Mouse (Mus musculus): ENCODE measurements around the gene Nat10. TPM values are rescaled to one million over a fixed set of nuclear protein-coding genes. Genes with fewer than 3 reads are reported as not detected.

The Nat10 gene
- polyA plus RNA-seq, 2 experiments = 9.1 to 21.7 TPM

DNA sequence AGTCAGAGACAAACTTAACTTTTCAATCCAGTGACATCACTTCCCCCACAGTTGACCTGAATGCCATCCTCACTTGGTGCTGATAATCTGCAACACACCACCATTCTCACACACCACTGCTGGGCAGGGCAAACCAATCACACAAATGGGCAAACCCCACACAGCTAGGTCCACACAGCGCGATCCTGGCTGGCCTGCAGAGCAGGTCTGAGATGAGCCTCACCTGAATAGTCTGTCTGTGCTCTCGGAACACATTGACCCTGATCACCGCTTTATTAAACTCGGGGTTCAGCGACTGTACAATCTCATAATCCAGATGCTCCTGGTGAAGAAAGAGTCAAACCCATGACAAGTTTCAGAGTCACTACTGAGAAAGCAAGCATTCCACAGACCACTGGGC lies 18.2 kb downstream of the Nat10 start:
- H3K9ac ChIP-seq (replicated peaks) = no peak overlapping the region
- H3K36me3 ChIP-seq (replicated peaks; ENCODE audit: control insufficient read depth, insufficient read depth, low read depth) = peaks cover 25% of the 10 kb centered on the region
- no peaks in the 10 kb centered on the region for H3K4me1 ChIP-seq (replicated peaks; ENCODE audit: control insufficient read depth in 2 of 2, insufficient read depth in 2 of 2, low read length in 1 of 2)
- TF ChIP-seq EP300 (IDR thresholded peaks at IDR 0.05; ENCODE audit: low read depth) (no peak), CTCF (IDR thresholded peaks at IDR 0.05; ENCODE audit: low read depth) (no peak)
- H3K4me3 ChIP-seq (ENCODE audit: insufficient read depth in 1 of 2, low read depth in 2 of 2, low read length in 2 of 2) = no peak overlapping the region
- no peak for DNase-seq (ENCODE audit: low read depth in 3 of 3, low spot score in 3 of 3)
- H3K9me3 ChIP-seq (ENCODE audit: control insufficient read depth, low read length) = no peaks in the 10 kb centered on the region
- ATAC-seq (ENCODE audit: insufficient read depth) = no peak
- H3K27me3 ChIP-seq (ENCODE audit: control insufficient read depth, insufficient read depth, low read length) = no peaks in the 10 kb centered on the region
- H3K27ac ChIP-seq = no peak overlapping the region
- no peak overlapping the region for H3K4me2 ChIP-seq (ENCODE audit: low read depth)
- WGBS (ENCODE audit: insufficient replicate concordance) = 88% methylated on average over 6 of the region's 6 CpGs

DNA sequence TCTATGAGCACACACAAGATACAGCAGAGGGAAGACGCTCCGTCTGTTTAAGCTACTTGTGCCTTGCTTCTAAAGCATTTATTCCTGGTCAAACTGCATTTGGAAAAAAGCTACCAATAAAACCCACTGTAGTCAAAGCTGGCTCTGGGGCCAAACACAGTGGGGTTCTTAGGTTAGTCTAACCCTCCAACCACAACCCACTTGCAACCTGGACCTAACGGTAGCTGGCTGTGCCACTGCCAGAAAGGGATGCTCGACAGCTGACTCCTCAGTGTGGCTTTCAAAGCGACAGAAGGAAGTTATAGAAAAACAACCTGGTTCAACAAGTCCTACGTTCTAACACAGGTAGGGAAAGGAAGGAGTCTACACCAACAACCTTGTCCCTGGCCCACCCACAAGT lies 29.6 kb downstream of the Nat10 start:
- Histone ChIP-seq H3K27ac (no peak overlapping the region), H3K4me3 (ENCODE audit: insufficient read depth in 1 of 2, low read depth in 2 of 2, low read length in 2 of 2) (no peak overlapping the region)
- 70% methylated on average over 6 of the region's 6 CpGs for WGBS (ENCODE audit: insufficient replicate concordance)

DNA sequence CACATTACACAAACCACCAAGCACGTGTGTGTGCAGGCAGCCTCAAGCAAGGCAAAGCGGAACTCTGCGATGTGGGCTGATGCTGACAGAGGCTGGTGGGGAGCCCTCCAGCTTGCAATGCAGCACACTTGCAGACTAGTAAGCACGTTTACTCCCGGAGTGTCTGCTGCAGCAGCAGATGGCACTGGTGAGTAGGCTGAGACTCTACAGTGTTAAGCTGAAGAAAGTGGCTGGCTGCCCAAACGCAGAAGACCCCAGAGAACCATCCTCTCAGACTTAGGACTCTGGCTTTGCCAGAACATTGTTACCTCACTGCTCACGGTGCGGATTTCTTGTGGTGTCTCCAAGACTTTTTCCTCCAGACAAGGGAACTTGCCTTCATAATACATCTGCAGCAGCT lies 30.1 kb downstream of the Nat10 start:
- Histone ChIP-seq H3K27ac (no peak overlapping the region), H3K4me3 (ENCODE audit: insufficient read depth in 1 of 2, low read depth in 2 of 2, low read length in 2 of 2) (no peak overlapping the region), H3K4me2 (ENCODE audit: low read depth) (no peak overlapping the region), H3K9ac (replicated peaks) (no peak overlapping the region), H3K36me3 (replicated peaks; ENCODE audit: control insufficient read depth, insufficient read depth, low read depth) (peaks cover 14% of the 10 kb centered on the region), H3K27me3 (ENCODE audit: control insufficient read depth, insufficient read depth, low read length) (no peaks in the 10 kb centered on the region), H3K4me1 (replicated peaks; ENCODE audit: control insufficient read depth in 2 of 2, insufficient read depth in 2 of 2, low read length in 1 of 2) (no peaks in the 10 kb centered on the region), H3K9me3 (ENCODE audit: control insufficient read depth, low read length) (no peaks in the 10 kb centered on the region)
- TF ChIP-seq EP300 (IDR thresholded peaks at IDR 0.05; ENCODE audit: low read depth) = no peak
- no peak for TF ChIP-seq CTCF (IDR thresholded peaks at IDR 0.05; ENCODE audit: low read depth)
- ATAC-seq (ENCODE audit: insufficient read depth) (no peak), DNase-seq (ENCODE audit: low read depth in 3 of 3, low spot score in 3 of 3) (no peak)
- 85% methylated on average over 8 of the region's 8 CpGs for WGBS (ENCODE audit: insufficient replicate concordance)

More for the DNA sequence above, 29.6 kb downstream of the Nat10 start:
- ATAC-seq (ENCODE audit: insufficient read depth) = no peak
- Histone ChIP-seq H3K9ac (replicated peaks) (no peak overlapping the region), H3K27me3 (ENCODE audit: control insufficient read depth, insufficient read depth, low read length) (no peaks in the 10 kb centered on the region), H3K36me3 (replicated peaks; ENCODE audit: control insufficient read depth, insufficient read depth, low read depth) (peaks cover 14% of the 10 kb centered on the region), H3K4me1 (replicated peaks; ENCODE audit: control insufficient read depth in 2 of 2, insufficient read depth in 2 of 2, low read length in 1 of 2) (no peaks in the 10 kb centered on the region), H3K4me2 (ENCODE audit: low read depth) (no peak overlapping the region), H3K9me3 (ENCODE audit: control insufficient read depth, low read length) (no peaks in the 10 kb centered on the region)
- DNase-seq (ENCODE audit: low read depth in 3 of 3, low spot score in 3 of 3) = no peak
- TF ChIP-seq CTCF (IDR thresholded peaks at IDR 0.05; ENCODE audit: low read depth) (no peak), EP300 (IDR thresholded peaks at IDR 0.05; ENCODE audit: low read depth) (no peak)

DNA sequence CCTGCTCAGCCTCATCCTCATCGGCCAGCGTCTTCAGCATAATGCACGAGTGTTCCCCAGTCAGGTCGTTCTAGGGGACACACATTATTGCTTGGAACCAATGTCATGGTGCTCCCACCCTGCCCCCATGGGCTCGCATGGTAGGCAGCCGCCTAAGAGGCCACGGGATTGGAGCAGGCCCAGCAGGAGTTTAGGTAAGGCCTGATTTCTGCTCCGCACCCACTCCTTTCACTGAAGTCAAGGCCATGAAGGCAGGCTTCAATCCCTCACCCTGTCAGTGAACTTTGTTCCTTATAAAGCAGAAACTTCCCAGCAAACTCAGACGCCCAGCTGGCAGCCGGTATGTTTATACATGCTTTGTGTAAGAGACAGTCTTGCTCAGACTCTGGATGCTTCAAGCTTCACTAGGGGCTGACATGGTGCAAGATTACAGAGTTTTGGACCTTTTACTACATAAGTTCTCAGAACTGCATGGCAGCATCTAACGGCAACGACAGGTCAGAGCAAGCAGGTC lies 33.0 kb downstream of the Nat10 start:
- Histone ChIP-seq H3K36me3 (replicated peaks; ENCODE audit: control insufficient read depth, insufficient read depth, low read depth) (peaks cover 20% of the 10 kb centered on the region), H3K27ac (no peak overlapping the region), H3K9ac (replicated peaks) (no peak overlapping the region), H3K4me3 (ENCODE audit: insufficient read depth in 1 of 2, low read depth in 2 of 2, low read length in 2 of 2) (no peak overlapping the region), H3K27me3 (ENCODE audit: control insufficient read depth, insufficient read depth, low read length) (no peaks in the 10 kb centered on the region), H3K4me2 (ENCODE audit: low read depth) (no peak overlapping the region), H3K9me3 (ENCODE audit: control insufficient read depth, low read length) (no peaks in the 10 kb centered on the region), H3K4me1 (replicated peaks; ENCODE audit: control insufficient read depth in 2 of 2, insufficient read depth in 2 of 2, low read length in 1 of 2) (no peaks in the 10 kb centered on the region)
- ATAC-seq (ENCODE audit: insufficient read depth) (no peak), DNase-seq (ENCODE audit: low read depth in 3 of 3, low spot score in 3 of 3) (no peak)
- WGBS (ENCODE audit: insufficient replicate concordance) = 78% methylated on average over 12 of the region's 12 CpGs
- TF ChIP-seq CTCF (IDR thresholded peaks at IDR 0.05; ENCODE audit: low read depth) (no peak), EP300 (IDR thresholded peaks at IDR 0.05; ENCODE audit: low read depth) (no peak)

DNA sequence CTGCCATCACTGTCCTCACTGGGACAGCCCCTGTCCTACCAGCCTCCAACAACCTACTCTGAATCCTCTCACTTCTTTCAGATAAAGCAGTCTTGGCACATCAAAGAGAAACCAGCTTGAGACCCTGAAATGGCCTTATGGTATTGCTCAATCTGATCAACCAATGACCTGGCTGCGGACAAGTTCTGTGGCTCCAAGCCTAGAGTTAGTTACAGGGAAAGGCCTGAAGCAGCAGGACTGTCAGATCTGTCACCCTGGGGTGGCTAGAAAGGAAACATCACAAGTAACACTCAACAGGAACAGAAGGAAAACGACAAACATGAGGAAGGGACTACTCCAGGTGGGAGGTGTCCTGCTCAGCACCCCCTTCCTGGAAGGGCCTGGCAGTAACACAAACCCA lies 36.5 kb downstream of the Nat10 start:
- WGBS (ENCODE audit: insufficient replicate concordance) = 73% methylated on average over 2 of the region's 2 CpGs

More for the DNA sequence above, 36.5 kb downstream of the Nat10 start:
- no peaks in the 10 kb centered on the region for H3K9me3 ChIP-seq (ENCODE audit: control insufficient read depth, low read length)
- H3K27me3 ChIP-seq (ENCODE audit: control insufficient read depth, insufficient read depth, low read length) = no peaks in the 10 kb centered on the region
- DNase-seq (ENCODE audit: low read depth in 3 of 3, low spot score in 3 of 3) (no peak), ATAC-seq (ENCODE audit: insufficient read depth) (no peak)
- H3K36me3 ChIP-seq (replicated peaks; ENCODE audit: control insufficient read depth, insufficient read depth, low read depth) = peaks cover 38% of the 10 kb centered on the region
- H3K4me1 ChIP-seq (replicated peaks; ENCODE audit: control insufficient read depth in 2 of 2, insufficient read depth in 2 of 2, low read length in 1 of 2) = no peaks in the 10 kb centered on the region
- TF ChIP-seq EP300 (IDR thresholded peaks at IDR 0.05; ENCODE audit: low read depth) = no peak
- no peak for TF ChIP-seq CTCF (IDR thresholded peaks at IDR 0.05; ENCODE audit: low read depth)
- no peak overlapping the region for H3K4me2 ChIP-seq (ENCODE audit: low read depth)
- no peak overlapping the region for H3K4me3 ChIP-seq (ENCODE audit: insufficient read depth in 1 of 2, low read depth in 2 of 2, low read length in 2 of 2)
- no peak overlapping the region for H3K27ac ChIP-seq
- no peak overlapping the region for H3K9ac ChIP-seq (replicated peaks)
